Mouse (Mus musculus): Measurements from ENCODE around the gene Fam129a.

DNA sequence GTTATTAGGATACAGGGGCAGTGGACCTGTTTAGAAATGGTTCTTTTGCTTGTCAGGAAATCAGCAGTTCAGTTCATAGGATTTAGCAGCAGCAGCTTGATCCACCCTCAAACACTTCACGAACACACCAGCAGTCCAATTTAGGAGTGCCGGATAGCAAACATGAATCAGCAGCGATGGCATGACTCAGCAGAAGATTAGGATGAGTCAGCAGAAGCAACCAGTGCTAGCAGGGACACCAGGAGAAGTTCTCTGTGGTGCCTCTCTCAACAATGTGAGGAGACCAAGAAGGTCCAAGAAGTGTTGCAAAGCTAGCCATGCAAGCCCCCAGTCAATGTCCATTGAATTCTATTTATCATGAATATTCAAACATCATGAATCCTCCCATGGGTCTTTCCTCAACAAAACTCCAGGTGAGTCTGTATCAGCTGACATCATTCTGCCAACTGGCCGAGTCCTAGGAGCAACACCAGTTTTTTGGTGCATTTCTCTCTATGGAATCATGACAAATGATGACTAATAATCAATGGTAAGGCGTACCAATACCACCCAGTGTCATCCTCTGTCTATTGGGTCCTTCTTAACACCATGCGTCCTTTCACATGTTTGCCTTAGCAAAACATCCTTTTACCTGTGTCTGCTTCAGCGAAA lies 45.7 kb downstream of the Fam129a start:
- TF ChIP-seq POLR2A (IDR thresholded peaks at IDR 0.05; ENCODE audit: insufficient read depth, low read depth, low read length) (no peak), CTCF (IDR thresholded peaks at IDR 0.05; ENCODE audit: insufficient read depth, low read depth, low read length) (no peak)

All from olfactory bulb, adult 2 months (tissue).